Mouse (Mus musculus): ENCODE results near the gene Cps1.

- no peak for TF ChIP-seq CTCF (IDR thresholded peaks at IDR 0.05; ENCODE audit: low read depth, low read length)
- no peak for TF ChIP-seq POLR2A (IDR thresholded peaks at IDR 0.05; ENCODE audit: borderline replicate concordance, low read depth, low read length)
Observed at GRCm38 (mm10) chr1:67265222-67265621, 142.4 kb downstream of the Cps1 start.
